Mouse (Mus musculus) small intestine, adult 2 months (tissue): ENCODE data around the gene Lzts2.

Source experiments
- CTCF ChIP-seq: fragments of 200-500 bp; IDR thresholded peaks from 2 replicates; pipeline ENCODE4 v1.5.1; 2012; ENCODE audit warnings: low read depth, mild to moderate bottlenecking, control low read depth, inconsistent platforms, low read length, moderate library complexity, mixed read lengths; ENCODE audit not compliant: insufficient replicate concordance, insufficient read length; ENCODE audit errors: extremely low read depth
- POLR2A ChIP-seq: fragments of 200-500 bp; IDR thresholded peaks from 2 replicates; pipeline ENCODE4 v1.6.1; 2012; ENCODE audit warnings: low read depth, mild to moderate bottlenecking, control low read depth, inconsistent platforms, low read length, moderate library complexity

GRCm38 (mm10) chr19:44991031-44991430 is 23.2 kb upstream of the Lzts2 start:
- TF ChIP-seq CTCF (no peak), POLR2A (no peak)
